Mouse (Mus musculus): ENCODE data around the gene Asxl2. TPM values are rescaled to one million over a fixed set of nuclear protein-coding genes. Genes with fewer than 3 reads are reported as not detected.
"Not testable (repeated sequence)": the region's sequence is repeated elsewhere in the genome, so short reads cannot be mapped to it uniquely, and the experiment has no call there.

Asxl2 gene
- polyA plus RNA-seq, 1 experiment from 2014 or later: 16.1 TPM

DNA sequence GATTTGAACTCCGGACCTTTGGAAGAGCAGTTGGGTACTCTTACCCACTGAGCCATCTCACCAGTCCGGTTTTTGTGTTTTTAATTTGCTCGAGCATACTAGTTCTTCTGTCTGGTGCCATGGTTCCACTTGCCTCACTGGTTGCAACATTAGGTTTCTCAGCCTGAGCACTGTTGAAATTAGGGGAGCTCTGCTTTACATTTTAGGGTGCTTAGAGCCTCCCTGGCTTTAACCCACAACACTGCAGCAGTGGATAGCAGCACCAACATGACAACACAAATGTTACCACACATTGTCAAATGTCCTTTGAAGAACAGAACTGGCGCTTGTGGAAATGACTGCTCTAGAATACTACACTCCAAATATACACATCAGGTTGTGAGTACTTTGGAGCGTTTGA is 98.9 kb downstream of the Asxl2 start:
- ATAC-seq: no peak
- Histone ChIP-seq H3K27me3 (no peaks in the 10 kb centered on the region), H3K9me3 (no peaks in the 10 kb centered on the region), H3K9ac (replicated peaks) (no peak overlapping the region), H3K27ac (no peak overlapping the region), H3K4me3 (replicated peaks) (no peak overlapping the region), H3K36me3 (no peaks in the 10 kb centered on the region), H3K4me1 (replicated peaks) (no peaks in the 10 kb centered on the region), H3K4me2 (replicated peaks) (no peak overlapping the region)
- WGBS: 91% methylated on average over 5 of the region's 5 CpGs

DNA sequence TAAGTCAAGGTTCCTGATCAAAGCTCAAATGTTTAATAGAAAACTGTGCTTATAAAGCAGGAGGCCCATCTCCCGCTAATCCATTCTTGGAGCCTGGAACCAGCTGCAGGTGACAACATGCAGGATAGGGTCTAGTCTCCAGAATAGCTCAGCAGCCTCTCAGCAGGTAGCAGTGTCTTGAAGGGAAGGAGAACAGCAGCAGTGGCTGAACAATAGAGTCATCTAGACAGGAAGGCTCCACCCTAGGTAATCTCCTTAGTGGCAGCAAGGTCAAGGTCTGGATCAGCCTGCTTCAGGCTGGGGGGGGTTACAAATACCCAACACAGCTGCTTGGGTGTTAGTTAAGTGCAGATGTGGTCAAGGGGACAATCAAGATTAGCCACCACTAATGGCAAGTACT is 108.8 kb downstream of the Asxl2 start:
- 96% methylated on average over 1 of the region's 1 CpGs for WGBS

DNA sequence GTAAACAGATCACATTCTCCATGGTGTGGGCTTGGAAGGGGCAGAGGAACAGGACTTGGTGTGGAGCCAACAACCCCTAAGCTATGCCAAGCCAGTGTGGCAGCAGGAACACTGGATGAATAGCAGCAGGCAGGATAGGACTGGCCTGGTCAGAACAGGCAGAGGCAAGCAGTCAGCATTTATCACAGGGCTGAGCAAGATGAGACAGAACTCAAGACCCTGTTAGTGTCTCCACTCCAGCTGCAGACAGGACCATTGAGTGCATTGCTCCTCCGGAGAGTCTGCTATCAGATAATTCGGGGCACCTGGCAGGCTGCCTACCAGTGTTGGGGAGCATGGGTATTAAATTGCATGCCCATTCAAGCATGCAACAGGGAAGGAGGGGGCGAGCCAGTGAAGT is 111.0 kb downstream of the Asxl2 start:
- Histone ChIP-seq H3K4me2 (replicated peaks) (no peak overlapping the region), H3K36me3 (no peaks in the 10 kb centered on the region), H3K9me3 (no peaks in the 10 kb centered on the region), H3K4me3 (replicated peaks) (no peak overlapping the region), H3K27ac (no peak overlapping the region), H3K27me3 (no peaks in the 10 kb centered on the region), H3K4me1 (replicated peaks) (no peaks in the 10 kb centered on the region), H3K9ac (replicated peaks) (no peak overlapping the region)
- peak; percentile 34; the same call in 1 of the 2 replicates for ATAC-seq
- WGBS: 73% methylated on average over 3 of the region's 3 CpGs

More for the DNA sequence above, 108.8 kb downstream of the Asxl2 start:
- not testable (repeated sequence) for H3K9me3 ChIP-seq; ATAC-seq; H3K27ac ChIP-seq; H3K27me3 ChIP-seq; H3K36me3 ChIP-seq; H3K4me2 ChIP-seq (replicated peaks); H3K9ac ChIP-seq (replicated peaks); H3K4me3 ChIP-seq (replicated peaks); H3K4me1 ChIP-seq (replicated peaks)

DNA sequence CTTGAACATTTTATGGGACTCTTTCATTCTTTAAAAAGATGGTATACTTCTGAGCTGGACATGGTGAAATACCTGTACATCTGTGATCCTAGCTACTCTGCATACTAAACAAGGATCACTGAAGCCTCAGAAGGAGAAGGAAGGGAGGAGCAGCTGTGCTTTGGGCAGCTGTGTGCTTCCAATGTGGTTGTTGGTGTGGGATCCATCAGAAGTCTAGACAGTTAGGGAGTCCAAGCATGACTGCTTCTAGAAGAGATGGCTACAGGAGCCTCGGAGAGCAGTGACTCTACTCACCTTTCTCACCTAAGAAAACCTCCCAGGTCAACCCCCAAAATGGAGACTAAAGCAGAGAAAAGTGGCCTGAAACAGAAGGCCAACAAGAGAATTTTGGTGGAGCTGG is 111.4 kb downstream of the Asxl2 start:
- H3K4me3 ChIP-seq (replicated peaks): no peak overlapping the region
- no peak overlapping the region for H3K4me2 ChIP-seq (replicated peaks)
- no peak overlapping the region for H3K27ac ChIP-seq
- no peaks in the 10 kb centered on the region for H3K36me3 ChIP-seq
- ATAC-seq: no peak
- 82% methylated on average over 1 of the region's 1 CpGs for WGBS
- no peaks in the 10 kb centered on the region for H3K27me3 ChIP-seq
- no peak overlapping the region for H3K9ac ChIP-seq (replicated peaks)
- H3K9me3 ChIP-seq: no peaks in the 10 kb centered on the region
- no peaks in the 10 kb centered on the region for H3K4me1 ChIP-seq (replicated peaks)

DNA sequence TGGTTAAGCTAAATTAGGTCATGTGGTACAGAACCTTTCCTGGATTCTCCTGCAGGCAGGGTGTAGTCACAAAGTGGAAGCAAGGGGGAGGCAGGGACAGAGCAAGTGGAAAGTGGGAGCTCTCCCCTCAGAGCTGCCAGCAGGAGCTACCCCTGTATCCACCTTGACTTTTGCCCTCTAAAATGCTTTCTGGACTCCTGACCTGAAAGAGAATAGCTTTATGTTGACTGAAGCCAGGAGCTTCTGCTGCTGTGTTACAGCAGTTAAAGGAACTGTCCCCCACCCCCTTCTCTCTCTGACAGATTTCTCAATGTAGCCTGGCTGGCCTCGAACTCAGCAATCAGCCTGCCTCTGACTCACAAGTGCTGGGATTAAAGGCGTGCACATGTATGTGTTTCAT is 112.9 kb downstream of the Asxl2 start:
- no peaks in the 10 kb centered on the region for H3K36me3 ChIP-seq
- no peaks in the 10 kb centered on the region for H3K27me3 ChIP-seq
- no peak for ATAC-seq
- H3K9me3 ChIP-seq: no peaks in the 10 kb centered on the region
- H3K27ac ChIP-seq: no peak overlapping the region
- 73% methylated on average over 2 of the region's 2 CpGs for WGBS
- no peak overlapping the region for H3K4me3 ChIP-seq (replicated peaks)
- no peak overlapping the region for H3K9ac ChIP-seq (replicated peaks)
- H3K4me2 ChIP-seq (replicated peaks): no peak overlapping the region
- no peaks in the 10 kb centered on the region for H3K4me1 ChIP-seq (replicated peaks)

DNA sequence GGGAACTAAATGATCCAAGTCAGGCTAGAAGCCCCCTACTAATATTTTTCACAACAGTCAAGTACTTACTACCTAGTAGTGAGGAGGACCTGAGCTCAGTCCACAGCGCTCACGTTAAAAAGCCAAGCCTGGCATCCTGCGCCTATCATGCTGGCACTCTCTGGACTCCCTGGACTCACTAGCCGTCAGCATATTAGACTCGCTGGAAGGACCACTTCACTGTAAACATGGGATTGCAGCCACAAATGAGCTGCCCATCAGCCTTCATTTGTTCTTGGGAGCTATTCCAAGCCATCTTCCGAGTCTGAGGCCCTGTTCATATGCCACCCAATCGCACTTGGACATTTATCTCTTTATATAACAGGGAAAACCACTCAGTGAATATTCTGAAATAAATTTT is 114.2 kb downstream of the Asxl2 start:
- Histone ChIP-seq H3K27me3 (no peaks in the 10 kb centered on the region), H3K4me2 (replicated peaks) (no peak overlapping the region), H3K9me3 (no peaks in the 10 kb centered on the region), H3K9ac (replicated peaks) (no peak overlapping the region), H3K4me1 (replicated peaks) (no peaks in the 10 kb centered on the region), H3K4me3 (replicated peaks) (no peak overlapping the region), H3K27ac (no peak overlapping the region), H3K36me3 (no peaks in the 10 kb centered on the region)
- no peak for ATAC-seq
- 94% methylated on average over 7 of the region's 7 CpGs for WGBS

DNA sequence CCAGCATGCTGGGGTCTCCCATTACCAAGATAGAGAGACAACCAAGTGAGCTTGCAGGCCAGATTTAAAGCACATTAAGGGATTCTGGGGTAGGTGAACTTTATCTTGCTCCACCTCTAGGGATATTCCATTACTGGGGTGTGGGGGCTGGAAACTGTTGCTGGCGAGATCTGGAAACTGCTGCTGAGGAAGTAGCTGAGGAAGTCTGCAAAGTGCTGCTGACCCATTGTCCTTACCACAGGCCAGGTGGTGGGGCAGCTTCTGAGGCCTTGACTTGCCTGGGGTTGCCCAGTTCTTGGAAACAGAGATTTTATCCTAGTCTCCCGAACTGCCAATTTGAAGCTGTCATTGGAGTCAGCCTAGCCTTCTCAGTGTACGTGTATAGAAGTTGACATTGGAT is 118.8 kb downstream of the Asxl2 start:
- 61% methylated on average over 3 of the region's 3 CpGs for WGBS
- no peaks in the 10 kb centered on the region for H3K9me3 ChIP-seq
- no peak overlapping the region for H3K4me3 ChIP-seq (replicated peaks)
- peaks cover 13% of the 10 kb centered on the region; the same call in 1 of the 2 replicates for H3K4me1 ChIP-seq (replicated peaks)
- no peak for ATAC-seq
- H3K4me2 ChIP-seq (replicated peaks): no peak overlapping the region
- no peak overlapping the region for H3K27ac ChIP-seq
- no peaks in the 10 kb centered on the region for H3K36me3 ChIP-seq
- no peak overlapping the region for H3K9ac ChIP-seq (replicated peaks)
- H3K27me3 ChIP-seq: no peaks in the 10 kb centered on the region

DNA sequence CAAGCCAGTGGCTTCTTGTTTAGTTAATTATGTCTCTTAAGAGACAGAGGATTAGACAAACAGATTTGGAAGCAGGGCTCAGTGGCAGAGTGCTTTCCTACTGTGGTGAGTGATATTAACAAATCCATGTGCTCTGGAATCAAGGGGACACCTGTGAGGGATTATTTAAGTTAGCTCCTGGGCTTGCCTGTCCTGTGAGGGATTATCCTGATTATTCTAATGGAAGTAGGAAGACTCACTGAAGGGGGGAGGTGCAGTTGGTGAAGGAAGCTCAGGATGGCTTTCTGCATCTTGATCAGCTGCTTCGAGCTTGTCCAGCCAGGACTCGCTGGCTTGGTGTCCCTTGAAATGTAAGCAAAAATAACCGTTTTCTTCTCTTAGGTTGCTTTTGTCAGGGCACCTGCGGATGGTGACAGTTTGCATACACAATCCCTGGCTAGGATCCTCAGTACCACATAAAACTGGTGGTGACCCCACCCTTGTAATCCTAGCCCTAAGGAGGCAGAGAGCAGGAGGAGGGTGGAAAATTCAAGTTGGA is 119.5 kb downstream of the Asxl2 start:
- no peaks in the 10 kb centered on the region for H3K9me3 ChIP-seq
- H3K4me3 ChIP-seq (replicated peaks): no peak overlapping the region
- no peaks in the 10 kb centered on the region for H3K36me3 ChIP-seq
- peaks cover 13% of the 10 kb centered on the region; the same call in 1 of the 2 replicates for H3K4me1 ChIP-seq (replicated peaks)
- WGBS: 12% methylated on average over 4 of the region's 4 CpGs
- no peak overlapping the region for H3K4me2 ChIP-seq (replicated peaks)
- no peak overlapping the region for H3K27ac ChIP-seq
- ATAC-seq: no peak
- H3K27me3 ChIP-seq: no peaks in the 10 kb centered on the region
- no peak overlapping the region for H3K9ac ChIP-seq (replicated peaks)

DNA sequence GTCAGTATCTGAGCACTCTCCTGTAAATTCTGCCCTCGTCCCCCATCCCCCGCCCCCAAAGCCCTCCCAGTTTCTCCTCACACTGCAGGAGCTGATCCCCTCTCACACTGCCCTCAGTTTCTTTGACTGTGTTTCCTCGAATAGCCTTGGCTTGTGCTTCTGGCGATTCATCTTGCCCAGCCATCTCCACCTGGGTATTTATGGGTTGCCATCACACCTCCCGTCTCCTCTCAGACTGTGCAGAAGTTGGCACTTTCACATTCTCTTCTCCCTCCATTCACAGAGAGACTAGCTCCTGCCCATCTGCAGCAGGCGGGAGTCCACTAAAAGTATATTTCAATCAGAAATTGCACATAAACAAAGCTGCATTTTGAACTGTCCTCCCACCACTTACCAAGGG is 120.1 kb downstream of the Asxl2 start:
- Histone ChIP-seq H3K4me2 (replicated peaks) (no peak overlapping the region), H3K9me3 (no peaks in the 10 kb centered on the region), H3K36me3 (no peaks in the 10 kb centered on the region), H3K27me3 (no peaks in the 10 kb centered on the region), H3K27ac (no peak overlapping the region), H3K4me1 (replicated peaks) (peaks cover 13% of the 10 kb centered on the region; the same call in 1 of the 2 replicates), H3K4me3 (replicated peaks) (no peak overlapping the region), H3K9ac (replicated peaks) (no peak overlapping the region)
- 28% methylated on average over 6 of the region's 6 CpGs for WGBS
- no peak for ATAC-seq

DNA sequence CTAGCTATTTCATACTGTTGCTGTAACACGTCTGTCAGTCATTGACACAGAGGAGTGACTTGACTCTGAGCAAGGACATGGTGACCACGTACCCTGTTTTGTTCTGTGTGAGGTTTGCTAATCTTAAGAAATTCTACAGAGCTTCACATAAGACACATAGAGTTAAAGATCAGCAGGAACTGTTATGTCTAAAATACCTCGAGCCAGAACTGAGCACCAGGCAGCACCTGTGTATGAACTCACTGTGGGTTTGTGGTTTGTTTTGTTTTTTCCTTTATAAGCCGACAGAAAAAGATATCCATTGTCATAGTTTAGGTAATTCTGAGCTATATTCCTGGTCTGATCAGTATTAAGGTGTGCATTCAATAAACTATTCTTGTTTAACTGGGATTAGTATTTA is 120.8 kb downstream of the Asxl2 start:
- H3K36me3 ChIP-seq: no peaks in the 10 kb centered on the region
- peaks cover 13% of the 10 kb centered on the region; the same call in 1 of the 2 replicates for H3K4me1 ChIP-seq (replicated peaks)
- no peaks in the 10 kb centered on the region for H3K27me3 ChIP-seq
- no peak overlapping the region for H3K27ac ChIP-seq
- H3K9me3 ChIP-seq: no peaks in the 10 kb centered on the region
- no peak overlapping the region for H3K4me3 ChIP-seq (replicated peaks)
- 42% methylated on average over 4 of the region's 4 CpGs for WGBS
- H3K9ac ChIP-seq (replicated peaks): no peak overlapping the region
- no peak for ATAC-seq
- H3K4me2 ChIP-seq (replicated peaks): no peak overlapping the region

DNA sequence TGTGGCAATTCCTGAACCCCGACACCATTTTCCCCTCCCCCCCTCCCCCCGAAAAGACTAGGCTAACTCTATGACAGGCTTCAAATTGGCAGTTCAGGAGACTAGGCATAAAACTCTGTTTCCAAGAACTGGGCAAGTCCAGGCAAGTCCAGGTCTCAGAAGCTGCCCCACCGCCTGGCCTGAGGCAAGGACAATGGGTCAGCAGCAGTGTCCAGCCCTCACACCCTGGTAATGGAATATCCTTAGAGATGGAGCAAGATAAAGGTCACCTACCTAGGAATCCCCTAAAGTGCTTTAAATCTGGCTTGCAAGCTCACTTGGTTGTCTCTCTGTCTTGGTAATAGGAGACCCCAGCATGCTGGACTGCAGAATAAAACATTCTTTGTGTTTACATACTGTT is 121.3 kb downstream of the Asxl2 start:
- Histone ChIP-seq H3K9ac (replicated peaks) (no peak overlapping the region), H3K36me3 (no peaks in the 10 kb centered on the region), H3K4me1 (replicated peaks) (peaks cover 13% of the 10 kb centered on the region; the same call in 1 of the 2 replicates), H3K27me3 (no peaks in the 10 kb centered on the region), H3K4me3 (replicated peaks) (no peak overlapping the region), H3K9me3 (no peaks in the 10 kb centered on the region), H3K27ac (no peak overlapping the region), H3K4me2 (replicated peaks) (no peak overlapping the region)
- no peak for ATAC-seq
- 59% methylated on average over 3 of the region's 3 CpGs for WGBS

DNA sequence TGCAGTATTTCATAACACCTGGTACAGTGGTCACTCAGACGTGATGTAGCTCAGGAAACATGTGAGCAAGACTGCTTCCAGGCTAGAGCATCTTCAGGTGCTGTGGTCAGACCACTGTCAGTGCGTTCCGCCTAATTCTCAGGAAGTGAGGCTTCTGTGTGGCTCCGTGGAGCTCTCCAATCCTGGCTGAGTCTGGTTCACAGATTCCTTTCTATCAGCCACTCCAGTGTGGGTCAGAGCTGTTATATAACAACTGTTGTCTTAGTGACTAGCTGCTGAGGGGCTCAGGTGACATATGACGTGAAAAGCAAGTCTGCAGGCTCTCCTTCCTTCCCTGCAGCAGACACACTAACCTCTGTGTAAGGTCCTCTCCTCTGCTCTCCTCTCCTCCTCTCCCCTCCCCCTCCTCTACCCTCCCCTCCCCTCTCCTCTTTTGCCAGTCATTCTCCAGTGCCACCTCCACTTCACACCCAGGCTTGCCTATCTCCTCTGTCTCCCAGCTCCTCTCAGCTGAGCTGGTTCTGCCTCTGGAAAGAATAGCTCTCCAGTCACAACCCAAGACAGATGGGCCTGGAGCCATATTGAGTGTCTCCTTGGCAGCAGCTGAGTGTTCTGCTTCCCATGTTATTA is 122.0 kb downstream of the Asxl2 start:
- Histone ChIP-seq H3K36me3 (no peaks in the 10 kb centered on the region), H3K27me3 (no peaks in the 10 kb centered on the region), H3K4me3 (replicated peaks) (no peak overlapping the region), H3K4me2 (replicated peaks) (no peak overlapping the region), H3K9ac (replicated peaks) (no peak overlapping the region), H3K4me1 (replicated peaks) (peaks cover 13% of the 10 kb centered on the region; the same call in 1 of the 2 replicates), H3K27ac (no peak overlapping the region), H3K9me3 (no peaks in the 10 kb centered on the region)
- no peak for ATAC-seq
- 67% methylated on average over 5 of the region's 5 CpGs for whole genome bisulfite sequencing

DNA sequence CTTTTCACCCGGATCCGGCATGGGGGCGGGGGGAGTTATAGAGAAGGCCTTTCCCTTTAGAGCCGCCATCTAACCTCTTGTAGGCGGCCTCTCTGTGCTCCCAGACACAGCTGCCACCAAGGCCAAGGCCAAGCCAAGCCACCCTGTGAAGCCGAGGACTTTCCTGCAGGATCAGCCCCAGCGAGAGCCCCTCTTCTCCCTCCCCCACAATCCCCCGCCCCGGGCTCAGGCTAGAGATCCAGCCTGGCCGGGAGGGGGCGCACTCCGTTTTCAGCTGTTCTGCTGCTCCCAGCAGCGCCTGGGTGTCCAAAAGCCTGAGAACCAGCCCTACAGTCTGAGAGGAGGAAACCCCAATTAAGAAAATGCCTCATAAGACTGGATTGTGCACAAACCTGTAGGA is 123.6 kb downstream of the Asxl2 start:
- no peaks in the 10 kb centered on the region for H3K36me3 ChIP-seq
- 10% methylated on average over 13 of the region's 13 CpGs for WGBS
- H3K27ac ChIP-seq: no peak overlapping the region
- H3K4me2 ChIP-seq (replicated peaks): 0 out of 2 replicates have a peak overlapping the region, but pooled peaks have one; percentile 5
- no peaks in the 10 kb centered on the region for H3K9me3 ChIP-seq
- no peak overlapping the region for H3K9ac ChIP-seq (replicated peaks)
- no peak overlapping the region for H3K4me3 ChIP-seq (replicated peaks)
- no peaks in the 10 kb centered on the region for H3K27me3 ChIP-seq
- H3K4me1 ChIP-seq (replicated peaks): peaks cover 13% of the 10 kb centered on the region; the same call in 1 of the 2 replicates
- ATAC-seq: 0 out of 2 replicates have a peak, but pooled peaks have one; percentile 34

All from midbrain, embryonic 13.5 days (tissue).